Mouse (Mus musculus) neural tube, embryonic 11.5 days (tissue): Measurements from ENCODE around the gene Ces2b. TPM values are rescaled to one million over a fixed set of nuclear protein-coding genes. Genes with fewer than 3 reads are reported as not detected.

Source experiments
- polyA plus RNA-seq: library from polyadenylated mRNA; unstranded; fragments of >200 nt; fragmentation: Nextera tagmentation; extraction: Ambion mirVana; gene quantifications from 2 replicates; pipeline ENCODE4 v1.2.1, GENCODE M21; 2014

Gene Ces2b
- polyA plus RNA-seq, 1 experiment from 2014 or later, result 0.12 TPM

Other genes starting within 250 kb of the Ces2b start
- 17.8 and 20.0 TPM in 2 replicates for gene Pdp2, start 240.1 kb upstream of the Ces2b start, polyA plus RNA-seq
- gene Cdh16, start 207.2 kb upstream of the Ces2b start, polyA plus RNA-seq, result 0.80 TPM in 1 of 2 replicates, not detected in the other
- gene Rrad, start 200.2 kb upstream of the Ces2b start, polyA plus RNA-seq, result 2.9 and 4.3 TPM in 2 replicates
- 96.9 and 99.1 TPM in 2 replicates for gene Ciao2b, start 189.6 kb upstream of the Ces2b start, polyA plus RNA-seq
- gene Ces2a, start 97.6 kb upstream of the Ces2b start, polyA plus RNA-seq, result not detected in 2 replicates
- gene Ces2c, start 15.5 kb downstream of the Ces2b start, polyA plus RNA-seq, result not detected in 2 replicates
- gene Ces2e, start 94.7 kb downstream of the Ces2b start, polyA plus RNA-seq, result 0.23 TPM in 1 of 2 replicates, not detected in the other
- 0.26 TPM in 1 of 2 replicates, not detected in the other for gene Ces2f, start 115.8 kb downstream of the Ces2b start, polyA plus RNA-seq
- not detected in 2 replicates for gene Ces2g, start 130.1 kb downstream of the Ces2b start, polyA plus RNA-seq
- not detected in 2 replicates for gene Ces2h, start 169.3 kb downstream of the Ces2b start, polyA plus RNA-seq
- not detected in 2 replicates for gene Ces3a, start 217.0 kb downstream of the Ces2b start, polyA plus RNA-seq